Mouse (Mus musculus) spleen, adult 2 months (tissue): ENCODE results near the gene Bpifa6.

Experiments used
- CTCF ChIP-seq: fragments of 200-500 bp; IDR thresholded peaks from 2 replicates; pipeline ENCODE4 v1.5.1; 2011; ENCODE audit warnings: mild to moderate bottlenecking, inconsistent platforms; ENCODE audit not compliant: insufficient read depth, insufficient read length, insufficient replicate concordance; ENCODE audit errors: extremely low read depth
- POLR2A ChIP-seq: fragments of 200-500 bp; IDR thresholded peaks from 2 replicates; pipeline ENCODE4 v1.6.1; 2011; ENCODE audit warnings: low read depth, low read length, inconsistent platforms

GRCm38 (mm10) chr2:154001056-154001455 is 26.3 kb downstream of the Bpifa6 start:
- TF ChIP-seq POLR2A (no peak), CTCF (no peak)
